Mouse (Mus musculus): Measurements from ENCODE around the gene Pdgfb. TPM values are rescaled to one million over a fixed set of nuclear protein-coding genes. Genes with fewer than 3 reads are reported as not detected.

Pdgfb gene
- polyA plus RNA-seq, 2 experiments = 0.71 to 1.5 TPM

DNA sequence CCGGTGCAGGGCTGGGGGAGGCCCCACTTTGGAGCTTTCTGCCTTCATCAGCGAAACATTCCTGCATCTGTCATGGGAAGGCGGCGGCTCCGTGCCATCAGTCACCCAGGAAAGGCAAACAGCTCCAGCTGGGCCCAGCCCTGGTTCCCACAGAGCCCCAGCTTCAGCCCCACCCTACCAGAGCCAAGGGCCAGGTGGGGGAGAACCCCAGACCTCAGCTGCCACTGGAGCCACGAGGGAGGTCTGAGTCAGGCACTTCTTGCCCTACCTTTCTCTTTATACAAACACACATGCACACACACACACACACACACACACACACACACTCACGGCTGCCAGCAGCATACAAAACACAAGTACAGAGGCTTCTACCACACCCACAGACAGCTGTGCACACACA, 30.6 kb downstream of the Pdgfb start:
- ATAC-seq (ENCODE audit: insufficient read depth) = no peak
- no peak for TF ChIP-seq EP300 (IDR thresholded peaks at IDR 0.05; ENCODE audit: low read depth)
- TF ChIP-seq CTCF (IDR thresholded peaks at IDR 0.05; ENCODE audit: low read depth) = no peak
- WGBS (ENCODE audit: insufficient replicate concordance) = 55% methylated on average over 7 of the region's 7 CpGs
- no peaks in the 10 kb centered on the region for H3K36me3 ChIP-seq (replicated peaks; ENCODE audit: control insufficient read depth, insufficient read depth, low read depth)
- no peak overlapping the region for H3K27ac ChIP-seq
- no peak overlapping the region for H3K4me2 ChIP-seq (ENCODE audit: low read depth)
- 0 out of 4 replicates have a peak, but pooled peaks cover 0 to 2% of the 10 kb centered on the region in 2 experiments for H3K4me1 ChIP-seq (replicated peaks; ENCODE audit: control insufficient read depth in 2 of 2, insufficient read depth in 2 of 2, low read length in 1 of 2)
- no peaks in the 10 kb centered on the region for H3K27me3 ChIP-seq (ENCODE audit: control insufficient read depth, insufficient read depth, low read length)
- DNase-seq (ENCODE audit: low read depth in 3 of 3, low spot score in 3 of 3) = no peak
- H3K4me3 ChIP-seq (ENCODE audit: insufficient read depth in 1 of 2, low read depth in 2 of 2, low read length in 2 of 2) = no peak overlapping the region
- H3K9me3 ChIP-seq (ENCODE audit: control insufficient read depth, low read length) = no peaks in the 10 kb centered on the region
- H3K9ac ChIP-seq (replicated peaks) = no peak overlapping the region

DNA sequence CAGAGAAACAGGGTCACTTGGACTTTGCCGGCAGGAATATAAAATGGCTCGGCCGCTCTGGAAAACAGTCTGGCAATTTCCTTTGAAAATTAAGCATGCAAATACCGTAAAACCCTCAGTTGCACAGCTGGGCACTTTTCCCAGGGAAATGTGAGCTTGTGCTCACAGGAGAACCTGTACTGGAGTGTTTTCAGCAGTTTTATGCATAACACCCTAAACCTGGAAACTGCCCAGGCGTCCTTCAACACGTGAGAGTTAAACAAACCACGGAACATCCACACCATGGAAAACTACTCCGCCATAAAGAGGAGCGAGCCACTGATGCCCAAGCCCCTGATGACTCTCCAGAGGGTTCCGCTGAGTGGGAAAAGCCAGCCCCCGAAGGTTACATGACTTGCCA, 34.1 kb downstream of the Pdgfb start:
- no peaks in the 10 kb centered on the region for H3K27me3 ChIP-seq (ENCODE audit: control insufficient read depth, insufficient read depth, low read length)
- no peak overlapping the region for H3K27ac ChIP-seq
- H3K9ac ChIP-seq (replicated peaks) = no peak overlapping the region
- no peaks in the 10 kb centered on the region for H3K36me3 ChIP-seq (replicated peaks; ENCODE audit: control insufficient read depth, insufficient read depth, low read depth)
- H3K4me1 ChIP-seq (replicated peaks; ENCODE audit: control insufficient read depth in 2 of 2, insufficient read depth in 2 of 2, low read length in 1 of 2) = no peaks in the 10 kb centered on the region
- no peak for TF ChIP-seq CTCF (IDR thresholded peaks at IDR 0.05; ENCODE audit: low read depth)
- TF ChIP-seq EP300 (IDR thresholded peaks at IDR 0.05; ENCODE audit: low read depth) = no peak
- WGBS (ENCODE audit: insufficient replicate concordance) = 75% methylated on average over 11 of the region's 11 CpGs
- no peak overlapping the region for H3K4me2 ChIP-seq (ENCODE audit: low read depth)
- no peak for DNase-seq (ENCODE audit: low read depth in 3 of 3, low spot score in 3 of 3)
- no peak overlapping the region for H3K4me3 ChIP-seq (ENCODE audit: insufficient read depth in 1 of 2, low read depth in 2 of 2, low read length in 2 of 2)
- no peak for ATAC-seq (ENCODE audit: insufficient read depth)
- H3K9me3 ChIP-seq (ENCODE audit: control insufficient read depth, low read length) = no peaks in the 10 kb centered on the region

DNA sequence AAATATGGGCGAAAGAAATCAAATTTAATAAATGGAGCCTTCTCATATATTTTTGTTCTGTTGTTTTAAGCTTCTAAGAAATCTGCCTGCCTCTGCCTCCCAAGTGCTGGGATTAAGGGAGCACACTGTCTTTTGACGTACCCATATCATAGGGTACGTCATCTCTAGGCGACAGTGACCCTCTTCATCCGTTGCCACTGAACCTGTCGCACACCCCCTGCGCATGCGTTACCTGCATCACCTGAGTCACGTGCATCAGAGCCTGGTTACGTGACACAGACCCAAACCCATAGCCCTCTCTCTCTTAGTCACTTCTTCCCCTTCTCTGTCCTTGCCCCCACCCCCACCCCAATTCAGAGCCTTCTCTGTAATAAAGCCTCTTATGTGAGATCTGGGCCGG, 42.6 kb downstream of the Pdgfb start:
- no peak overlapping the region for H3K4me3 ChIP-seq (ENCODE audit: insufficient read depth in 1 of 2, low read depth in 2 of 2, low read length in 2 of 2)
- H3K27ac ChIP-seq = no peak overlapping the region
- H3K4me2 ChIP-seq (ENCODE audit: low read depth) = no peak overlapping the region
- H3K27me3 ChIP-seq (ENCODE audit: control insufficient read depth, insufficient read depth, low read length) = no peaks in the 10 kb centered on the region
- H3K9me3 ChIP-seq (ENCODE audit: control insufficient read depth, low read length) = no peaks in the 10 kb centered on the region
- no peak for TF ChIP-seq EP300 (IDR thresholded peaks at IDR 0.05; ENCODE audit: low read depth)
- no peak for TF ChIP-seq CTCF (IDR thresholded peaks at IDR 0.05; ENCODE audit: low read depth)
- H3K36me3 ChIP-seq (replicated peaks; ENCODE audit: control insufficient read depth, insufficient read depth, low read depth) = no peaks in the 10 kb centered on the region
- WGBS (ENCODE audit: insufficient replicate concordance) = 83% methylated on average over 11 of the region's 11 CpGs
- no peaks in the 10 kb centered on the region for H3K4me1 ChIP-seq (replicated peaks; ENCODE audit: control insufficient read depth in 2 of 2, insufficient read depth in 2 of 2, low read length in 1 of 2)
- DNase-seq (ENCODE audit: low read depth in 3 of 3, low spot score in 3 of 3) (no peak), ATAC-seq (ENCODE audit: insufficient read depth) (no peak)
- no peak overlapping the region for H3K9ac ChIP-seq (replicated peaks)

DNA sequence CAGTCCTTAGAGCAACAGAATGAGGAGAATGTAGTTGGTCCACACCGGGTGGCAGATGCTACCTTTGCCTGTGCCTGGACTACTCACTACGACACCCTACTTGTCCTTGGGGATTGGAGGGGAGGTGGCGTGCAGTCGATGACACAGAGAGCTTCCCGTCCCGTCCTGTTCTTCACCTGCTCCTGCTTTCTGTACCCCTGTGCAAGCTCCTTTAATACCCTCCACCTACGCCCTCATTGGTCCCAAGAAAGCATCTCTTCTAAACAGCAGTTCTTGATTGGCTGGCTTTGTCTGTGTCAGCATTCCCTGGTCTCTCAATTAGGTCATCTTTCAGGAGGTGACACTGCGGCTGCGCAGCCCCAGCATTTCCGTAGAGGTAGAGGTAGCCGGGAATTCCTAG, 43.8 kb downstream of the Pdgfb start, which contains the start of gene Cbx7:
Cbx7 (minus strand) TSS at position 180 of the 400 bp plus-strand sequence.
- H3K27me3 ChIP-seq (ENCODE audit: control insufficient read depth, insufficient read depth, low read length) = no peaks in the 10 kb centered on the region
- ATAC-seq (ENCODE audit: insufficient read depth) (no peak), DNase-seq (ENCODE audit: low read depth in 3 of 3, low spot score in 3 of 3) (no peak)
- TF ChIP-seq EP300 (IDR thresholded peaks at IDR 0.05; ENCODE audit: low read depth) (no peak), CTCF (IDR thresholded peaks at IDR 0.05; ENCODE audit: low read depth) (no peak)
- H3K27ac ChIP-seq = no peak within 1 kb of the TSS
- no peak within 1 kb of the TSS for H3K9ac ChIP-seq (replicated peaks)
- WGBS (ENCODE audit: insufficient replicate concordance) = 85% methylated on average over 11 of the region's 11 CpGs
- no peak within 1 kb of the TSS for H3K4me2 ChIP-seq (ENCODE audit: low read depth)
- no peaks in the 10 kb centered on the region for H3K9me3 ChIP-seq (ENCODE audit: control insufficient read depth, low read length)
- no peaks in the 10 kb centered on the region for H3K4me1 ChIP-seq (replicated peaks; ENCODE audit: control insufficient read depth in 2 of 2, insufficient read depth in 2 of 2, low read length in 1 of 2)
- H3K36me3 ChIP-seq (replicated peaks; ENCODE audit: control insufficient read depth, insufficient read depth, low read depth) = no peaks in the 10 kb centered on the region
- no peak within 1 kb of the TSS for H3K4me3 ChIP-seq (ENCODE audit: insufficient read depth in 1 of 2, low read depth in 2 of 2, low read length in 2 of 2)

DNA sequence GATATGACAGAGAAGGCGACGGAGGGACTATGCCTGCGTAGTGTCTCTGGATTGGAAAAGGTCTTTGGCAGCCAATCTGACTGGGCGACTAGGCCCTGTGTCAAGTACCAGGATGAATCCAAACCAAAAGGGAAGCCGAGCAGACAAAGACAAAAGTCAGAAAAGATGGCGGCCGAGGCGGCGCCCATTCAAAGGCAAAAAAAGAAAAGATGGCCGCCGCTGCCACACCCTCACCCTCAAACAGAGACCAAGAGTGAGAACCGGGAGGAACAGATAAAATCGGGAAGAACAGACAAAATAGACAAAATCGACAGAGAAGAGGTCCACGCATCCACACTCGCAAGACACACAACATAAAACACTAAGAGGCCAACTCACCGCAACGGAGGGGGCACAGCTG, 44.3 kb downstream of the Pdgfb start:
- no peak for TF ChIP-seq EP300 (IDR thresholded peaks at IDR 0.05; ENCODE audit: low read depth)
- TF ChIP-seq CTCF (IDR thresholded peaks at IDR 0.05; ENCODE audit: low read depth) = no peak
- Histone ChIP-seq H3K4me3 (ENCODE audit: insufficient read depth in 1 of 2, low read depth in 2 of 2, low read length in 2 of 2) (no peak overlapping the region), H3K9ac (replicated peaks) (no peak overlapping the region), H3K4me1 (replicated peaks; ENCODE audit: control insufficient read depth in 2 of 2, insufficient read depth in 2 of 2, low read length in 1 of 2) (no peaks in the 10 kb centered on the region), H3K9me3 (ENCODE audit: control insufficient read depth, low read length) (no peaks in the 10 kb centered on the region), H3K4me2 (ENCODE audit: low read depth) (no peak overlapping the region), H3K27me3 (ENCODE audit: control insufficient read depth, insufficient read depth, low read length) (no peaks in the 10 kb centered on the region), H3K27ac (no peak overlapping the region), H3K36me3 (replicated peaks; ENCODE audit: control insufficient read depth, insufficient read depth, low read depth) (no peaks in the 10 kb centered on the region)
- 84% methylated on average over 18 of the region's 18 CpGs for WGBS (ENCODE audit: insufficient replicate concordance)
- no peak for DNase-seq (ENCODE audit: low read depth in 3 of 3, low spot score in 3 of 3)
- no peak for ATAC-seq (ENCODE audit: insufficient read depth)
